Mouse (Mus musculus): ENCODE results near the gene Kif23. TPM values are rescaled to one million over a fixed set of nuclear protein-coding genes. Genes with fewer than 3 reads are reported as not detected.
A peak's percentile ranks its signal among the peaks of the same experiment; 100 is the strongest.

Gene Kif23
- polyA plus RNA-seq, 1 experiment from 2014 or later = 16.2 TPM

- 56% methylated on average over 11 of the region's 11 CpGs for WGBS
- Histone ChIP-seq H3K27ac (peak overlapping the region; percentile 19; the same call in 1 of the 2 replicates), H3K4me1 (peaks cover 15% of the 10 kb centered on the region), H3K9me3 (no peaks in the 10 kb centered on the region), H3K9ac (no peak overlapping the region), H3K4me2 (no peak overlapping the region), H3K27me3 (replicated peaks) (0 out of 2 replicates have a peak, but pooled peaks cover 4% of the 10 kb centered on the region), H3K36me3 (replicated peaks) (no peaks in the 10 kb centered on the region), H3K4me3 (no peak overlapping the region)
- no peak for ATAC-seq (replicated peaks)
Observed at GRCm38 (mm10) chr9:61887661-61888379, 58.8 kb downstream of the Kif23 start.

- Histone ChIP-seq H3K36me3 (replicated peaks) (no peaks in the 10 kb centered on the region), H3K27ac (no peak overlapping the region), H3K4me2 (no peak overlapping the region), H3K4me3 (no peak overlapping the region), H3K27me3 (replicated peaks) (0 out of 2 replicates have a peak, but pooled peaks cover 4% of the 10 kb centered on the region), H3K4me1 (peaks cover 15% of the 10 kb centered on the region), H3K9me3 (no peaks in the 10 kb centered on the region), H3K9ac (no peak overlapping the region)
- no peak for ATAC-seq (replicated peaks)
- WGBS = 92% methylated on average over 7 of the region's 7 CpGs
Observed at GRCm38 (mm10) chr9:61885964-61886363, 60.6 kb downstream of the Kif23 start.

GRCm38 (mm10) chr9:61884936-61885335, 61.6 kb downstream of the Kif23 start:
- H3K27ac ChIP-seq = no peak overlapping the region

GRCm38 (mm10) chr9:61884375-61884774, 62.2 kb downstream of the Kif23 start:
- Histone ChIP-seq H3K4me3 (no peak overlapping the region), H3K9me3 (no peaks in the 10 kb centered on the region), H3K27me3 (replicated peaks) (0 out of 2 replicates have a peak, but pooled peaks cover 4% of the 10 kb centered on the region), H3K4me2 (no peak overlapping the region), H3K9ac (no peak overlapping the region), H3K27ac (no peak overlapping the region), H3K36me3 (replicated peaks) (no peaks in the 10 kb centered on the region), H3K4me1 (peaks cover 15% of the 10 kb centered on the region)
- no peak for ATAC-seq (replicated peaks)
- 53% methylated on average over 7 of the region's 7 CpGs for WGBS

More at GRCm38 (mm10) chr9:61884936-61885335, 61.6 kb downstream of the Kif23 start:
- H3K9me3 ChIP-seq = no peaks in the 10 kb centered on the region
- no peak overlapping the region for H3K4me2 ChIP-seq
- 0 out of 2 replicates have a peak, but pooled peaks cover 4% of the 10 kb centered on the region for H3K27me3 ChIP-seq (replicated peaks)
- ATAC-seq (replicated peaks) = no peak
- no peaks in the 10 kb centered on the region for H3K36me3 ChIP-seq (replicated peaks)
- no peak overlapping the region for H3K9ac ChIP-seq
- WGBS = 50% methylated on average over 13 of the region's 13 CpGs
- peaks cover 15% of the 10 kb centered on the region for H3K4me1 ChIP-seq
- H3K4me3 ChIP-seq = no peak overlapping the region

- no peak overlapping the region for H3K9ac ChIP-seq
- no peaks in the 10 kb centered on the region for H3K36me3 ChIP-seq (replicated peaks)
- WGBS = 80% methylated on average over 3 of the region's 3 CpGs
- H3K4me1 ChIP-seq = peaks cover 25% of the 10 kb centered on the region
- H3K4me3 ChIP-seq = no peak overlapping the region
- ATAC-seq (replicated peaks) = no peak
- H3K4me2 ChIP-seq = no peak overlapping the region
- H3K9me3 ChIP-seq = no peaks in the 10 kb centered on the region
- H3K27me3 ChIP-seq (replicated peaks) = no peaks in the 10 kb centered on the region
- H3K27ac ChIP-seq = no peak overlapping the region
Observed at GRCm38 (mm10) chr9:61882179-61882578, 64.4 kb downstream of the Kif23 start.

- ATAC-seq (replicated peaks) = no peak
- WGBS = 22% methylated on average over 2 of the region's 2 CpGs
- Histone ChIP-seq H3K9ac (no peak overlapping the region), H3K4me2 (no peak overlapping the region), H3K27me3 (replicated peaks) (no peaks in the 10 kb centered on the region), H3K4me3 (no peak overlapping the region), H3K9me3 (no peaks in the 10 kb centered on the region), H3K27ac (no peak overlapping the region), H3K4me1 (peaks cover 34% of the 10 kb centered on the region), H3K36me3 (replicated peaks) (no peaks in the 10 kb centered on the region)
Observed at GRCm38 (mm10) chr9:61878889-61879288, 67.7 kb downstream of the Kif23 start.

- no peak overlapping the region for H3K27ac ChIP-seq
- no peaks in the 10 kb centered on the region for H3K36me3 ChIP-seq (replicated peaks)
- no peaks in the 10 kb centered on the region for H3K9me3 ChIP-seq
- 0 out of 2 replicates have a peak, but pooled peaks have one; percentile 17 for ATAC-seq (replicated peaks)
- 14% methylated on average over 22 of the region's 22 CpGs for WGBS
- no peak overlapping the region; the same call in 1 of the 2 replicates for H3K4me2 ChIP-seq
- H3K27me3 ChIP-seq (replicated peaks) = no peaks in the 10 kb centered on the region
- no peak overlapping the region for H3K9ac ChIP-seq
- H3K4me1 ChIP-seq = peaks cover 46% of the 10 kb centered on the region
- no peak overlapping the region for H3K4me3 ChIP-seq
Observed at GRCm38 (mm10) chr9:61877373-61878112, 69.0 kb downstream of the Kif23 start.

GRCm38 (mm10) chr9:61873325-61873724, 73.2 kb downstream of the Kif23 start:
- Histone ChIP-seq H3K4me1 (peaks cover 55% of the 10 kb centered on the region), H3K4me3 (no peak overlapping the region), H3K4me2 (no peak overlapping the region), H3K9me3 (no peaks in the 10 kb centered on the region), H3K27ac (peak overlapping the region; percentile 68), H3K36me3 (replicated peaks) (no peaks in the 10 kb centered on the region), H3K9ac (no peak overlapping the region), H3K27me3 (replicated peaks) (no peaks in the 10 kb centered on the region)
- WGBS = 48% methylated on average over 8 of the region's 8 CpGs
- ATAC-seq (replicated peaks) = no peak

GRCm38 (mm10) chr9:61872246-61872941, 74.2 kb downstream of the Kif23 start:
- Histone ChIP-seq H3K36me3 (replicated peaks) (no peaks in the 10 kb centered on the region), H3K4me3 (no peak overlapping the region), H3K27me3 (replicated peaks) (no peaks in the 10 kb centered on the region), H3K4me1 (peaks cover 48% of the 10 kb centered on the region), H3K4me2 (no peak overlapping the region), H3K27ac (peak overlapping the region; percentile 68), H3K9ac (no peak overlapping the region), H3K9me3 (no peaks in the 10 kb centered on the region)
- peak; percentile 80 for ATAC-seq (replicated peaks)
- WGBS = 12% methylated on average over 8 of the region's 8 CpGs

GRCm38 (mm10) chr9:61871839-61872238, 74.7 kb downstream of the Kif23 start:
- 0 out of 2 replicates have a peak, but pooled peaks have one; percentile 18 for ATAC-seq (replicated peaks)
- peak overlapping the region; percentile 68 for H3K27ac ChIP-seq
- no peak overlapping the region for H3K4me3 ChIP-seq
- no peaks in the 10 kb centered on the region for H3K9me3 ChIP-seq
- no peaks in the 10 kb centered on the region for H3K36me3 ChIP-seq (replicated peaks)
- WGBS = 26% methylated on average over 6 of the region's 6 CpGs
- H3K4me1 ChIP-seq = peaks cover 45% of the 10 kb centered on the region
- no peak overlapping the region for H3K9ac ChIP-seq
- H3K27me3 ChIP-seq (replicated peaks) = no peaks in the 10 kb centered on the region
- no peak overlapping the region for H3K4me2 ChIP-seq

- Histone ChIP-seq H3K9me3 (no peaks in the 10 kb centered on the region), H3K4me3 (no peak overlapping the region), H3K4me1 (peaks cover 25% of the 10 kb centered on the region), H3K27me3 (replicated peaks) (no peaks in the 10 kb centered on the region), H3K4me2 (no peak overlapping the region), H3K36me3 (replicated peaks) (no peaks in the 10 kb centered on the region), H3K9ac (no peak overlapping the region), H3K27ac (no peak overlapping the region)
- no peak for ATAC-seq (replicated peaks)
- WGBS = 71% methylated on average over 11 of the region's 11 CpGs
Observed at GRCm38 (mm10) chr9:61867659-61868058, 78.9 kb downstream of the Kif23 start.
